ENCODE assay signal across 25 mouse cellular contexts in genomic region chr12:72519352-72519751, GRCm38 (mm10). TPM values are rescaled to one million over a fixed set of nuclear protein-coding genes. Genes with fewer than 3 reads are reported as not detected.
DNase-seq lines count a peak whose midpoint lies in the region; ATAC-seq and TF ChIP-seq lines count a peak whose summit lies in the region.
"Had no signal": no experiment of that assay in that cellular context is flagged by ENCODE, and none has a peak within 500 bp of the region (broad histone marks: within the 10 kb centered on the region; RNA-seq: fewer than 3 reads in every experiment).

No protein-coding gene starts in this region.

- no peaks in the 10 kb centered on the region for H3K79me2 ChIP-seq in heart, adult 2 months (replicated peaks; ENCODE audit: control insufficient read depth, insufficient read depth, low read length)

- H3K27ac ChIP-seq in heart, embryonic 11.5 days (ENCODE audit: low read depth, low read length), result no peak overlapping the region
- H3K27ac ChIP-seq in heart, adult 2 months, result no peak overlapping the region
- no peak overlapping the region for H3K27ac ChIP-seq in midbrain, embryonic 13.5 days
- no peak overlapping the region for H3K27ac ChIP-seq in midbrain, embryonic 15.5 days
- 0 out of 2 replicates have a peak overlapping the region, but pooled peaks have one; percentile 39 for H3K27ac ChIP-seq in forebrain, embryonic 14.5 days (ENCODE audit: low read depth, low read length)
- H3K27ac ChIP-seq: gastrocnemius, adult 2 months; heart, embryonic 13.5 days; liver, embryonic 12.5 days; midbrain, embryonic 12.5 days; neural tube, embryonic 12.5 days had no signal

- no peaks in the 10 kb centered on the region for H3K36me3 ChIP-seq in heart, embryonic 11.5 days (ENCODE audit: control insufficient read depth, insufficient read depth, low read length)
- H3K36me3 ChIP-seq in heart, adult 2 months (ENCODE audit: control insufficient read depth, insufficient read depth, low read length), result no peaks in the 10 kb centered on the region
- H3K36me3 ChIP-seq in midbrain, embryonic 13.5 days, result no peaks in the 10 kb centered on the region
- no peaks in the 10 kb centered on the region for H3K36me3 ChIP-seq in midbrain, embryonic 15.5 days (replicated peaks)
- H3K36me3 ChIP-seq in forebrain, embryonic 14.5 days (ENCODE audit: control insufficient read depth, insufficient read depth, low read length), result no peaks in the 10 kb centered on the region
- H3K36me3 ChIP-seq: heart, embryonic 13.5 days; liver, embryonic 12.5 days; midbrain, embryonic 12.5 days; neural tube, embryonic 12.5 days had no signal

- no peak for TF ChIP-seq EP300 in heart, adult 2 months (IDR thresholded peaks at IDR 0.05; ENCODE audit: insufficient read depth, low read depth, low read length)

- no peak overlapping the region for H3K4me2 ChIP-seq in heart, embryonic 11.5 days
- no peak overlapping the region for H3K4me2 ChIP-seq in midbrain, embryonic 13.5 days (replicated peaks)
- no peak overlapping the region for H3K4me2 ChIP-seq in midbrain, embryonic 15.5 days
- no peak overlapping the region for H3K4me2 ChIP-seq in forebrain, embryonic 14.5 days (ENCODE audit: low read length)
- H3K4me2 ChIP-seq: heart, embryonic 13.5 days; liver, embryonic 12.5 days; midbrain, embryonic 12.5 days; neural tube, embryonic 12.5 days had no signal

- H3K27me3 ChIP-seq in heart, embryonic 11.5 days (ENCODE audit: control insufficient read depth, insufficient read depth, low read length), result no peaks in the 10 kb centered on the region
- no peaks in the 10 kb centered on the region for H3K27me3 ChIP-seq in heart, adult 2 months (ENCODE audit: control insufficient read depth, insufficient read depth, low read length)
- no peaks in the 10 kb centered on the region for H3K27me3 ChIP-seq in midbrain, embryonic 13.5 days
- no peaks in the 10 kb centered on the region for H3K27me3 ChIP-seq in midbrain, embryonic 15.5 days (replicated peaks)
- H3K27me3 ChIP-seq in forebrain, embryonic 14.5 days (replicated peaks; ENCODE audit: control insufficient read depth, insufficient read depth, low read length), result no peaks in the 10 kb centered on the region
- H3K27me3 ChIP-seq: heart, embryonic 13.5 days; liver, embryonic 12.5 days; midbrain, embryonic 12.5 days; neural tube, embryonic 12.5 days had no signal

- ATAC-seq in heart, embryonic 11.5 days (replicated peaks; ENCODE audit: insufficient number of reproducible peaks, low FRiP score, low TSS enrichment), result no peak
- ATAC-seq in midbrain, embryonic 13.5 days, result 0 out of 2 replicates have a peak, but pooled peaks have one; percentile 40
- no peak for ATAC-seq in midbrain, embryonic 15.5 days (replicated peaks)
- ATAC-seq in forebrain, embryonic 14.5 days, result peak; percentile 69
- ATAC-seq: inflammation-experienced regulatory T-cells, adult 6 months; liver, embryonic 12.5 days; liver, postnatal 0 days had no signal

- no peak for TF ChIP-seq POLR2A in heart, adult 2 months (IDR thresholded peaks at IDR 0.05; ENCODE audit: insufficient read depth, low read depth, low read length)

- DNase-seq in heart, adult 2 months, result no peak
- peak; percentile 56 for DNase-seq in forebrain, embryonic 14.5 days (ENCODE audit: low spot score)
- peak; percentile 29 for DNase-seq in retina, postnatal 1 day
- no peak for DNase-seq in gastrocnemius, postnatal 10 days
- DNase-seq: adrenal gland, adult 8-10 months; B cell, adult 2 months; cerebellum, adult 11 months; cerebellum, adult 9-10 months; cerebellum, postnatal 36 days; gastrocnemius, adult 2 months; heart, postnatal 10 days; kidney, adult 11 months; kidney, postnatal 25 days; liver, postnatal 0 days; lung, postnatal 36 days; thymus, postnatal 4 days had no signal

- no peak for TF ChIP-seq CTCF in heart, adult 2 months (IDR thresholded peaks at IDR 0.05)

- no peaks in the 10 kb centered on the region for H3K9me3 ChIP-seq in heart, embryonic 11.5 days (replicated peaks; ENCODE audit: control insufficient read depth, low read length)
- no peaks in the 10 kb centered on the region for H3K9me3 ChIP-seq in midbrain, embryonic 13.5 days
- H3K9me3 ChIP-seq in midbrain, embryonic 15.5 days, result no peaks in the 10 kb centered on the region
- H3K9me3 ChIP-seq in forebrain, embryonic 14.5 days (replicated peaks; ENCODE audit: control insufficient read depth, low read length), result no peaks in the 10 kb centered on the region
- H3K9me3 ChIP-seq: heart, embryonic 13.5 days; liver, embryonic 12.5 days; midbrain, embryonic 12.5 days; neural tube, embryonic 12.5 days had no signal

- no peaks in the 10 kb centered on the region for H3K4me1 ChIP-seq in heart, embryonic 11.5 days (ENCODE audit: control insufficient read depth, insufficient read depth, low read length)
- H3K4me1 ChIP-seq in heart, adult 2 months (ENCODE audit: control insufficient read depth, insufficient read depth, low read length), result no peaks in the 10 kb centered on the region
- 0 out of 2 replicates have a peak, but pooled peaks cover 4% of the 10 kb centered on the region for H3K4me1 ChIP-seq in midbrain, embryonic 13.5 days (replicated peaks)
- peaks cover 4% of the 10 kb centered on the region; the same call in 1 of the 2 replicates for H3K4me1 ChIP-seq in midbrain, embryonic 15.5 days
- H3K4me1 ChIP-seq in forebrain, embryonic 14.5 days (ENCODE audit: control insufficient read depth, insufficient read depth, low read length), result peaks cover 5% of the 10 kb centered on the region; the same call in 1 of the 2 replicates
- H3K4me1 ChIP-seq: heart, embryonic 13.5 days; neural tube, embryonic 12.5 days had no signal

- intact Hi-C loops in heart, adult 2 months (cut with DNase I), result loop anchor here (5.0 to 10.0 kb wide), 2 partner anchors 173 to 325 kb away; no protein-coding TSS in a partner anchor

- 0 out of 2 replicates have a peak overlapping the region, but pooled peaks have one; percentile 10 for H3K9ac ChIP-seq in heart, embryonic 11.5 days (ENCODE audit: low read depth, low read length)
- no peak overlapping the region for H3K9ac ChIP-seq in heart, adult 2 months (ENCODE audit: low read depth, low read length)
- no peak overlapping the region for H3K9ac ChIP-seq in midbrain, embryonic 13.5 days (replicated peaks)
- H3K9ac ChIP-seq in midbrain, embryonic 15.5 days, result no peak overlapping the region
- no peak overlapping the region for H3K9ac ChIP-seq in forebrain, embryonic 14.5 days (ENCODE audit: low read length)
- H3K9ac ChIP-seq: heart, embryonic 13.5 days; liver, embryonic 12.5 days; liver, postnatal 0 days; midbrain, embryonic 12.5 days; neural tube, embryonic 12.5 days had no signal

- H3K4me3 ChIP-seq in heart, embryonic 11.5 days (ENCODE audit: low read depth, low read length), result no peak overlapping the region
- H3K4me3 ChIP-seq in heart, adult 2 months, result no peak overlapping the region
- H3K4me3 ChIP-seq in midbrain, embryonic 13.5 days (replicated peaks), result no peak overlapping the region
- H3K4me3 ChIP-seq in midbrain, embryonic 15.5 days, result no peak overlapping the region
- no peak overlapping the region for H3K4me3 ChIP-seq in forebrain, embryonic 14.5 days (ENCODE audit: low read depth, low read length)
- H3K4me3 ChIP-seq: gastrocnemius, adult 2 months; heart, embryonic 13.5 days; liver, embryonic 12.5 days; midbrain, embryonic 12.5 days; myocyte; neural tube, embryonic 12.5 days had no signal

- 72% methylated on average over 9 of the region's 9 CpGs for WGBS in heart, embryonic 11.5 days (ENCODE audit: insufficient replicate concordance)
- 78% methylated on average over 9 of the region's 9 CpGs for WGBS in heart, adult 2 months
- 44% methylated on average over 9 of the region's 9 CpGs for WGBS in midbrain, embryonic 13.5 days
- WGBS in midbrain, embryonic 15.5 days, result 35% methylated on average over 9 of the region's 9 CpGs
- WGBS in forebrain, embryonic 14.5 days, result 11% methylated on average over 9 of the region's 9 CpGs

RNA-seq across cellular contexts. Expression of gene Pcnx4, which starts 16.8 kb away (rescaled TPM):
- 7.9 and 8.1 TPM in 2 replicates for polyA plus RNA-seq in heart, embryonic 11.5 days (2014; fragmentation: Nextera tagmentation; extraction: Ambion mirVana)
- 1 to 10 TPM; 3.4 to 3.6 TPM for total RNA-seq in heart, adult 2 months (2021)
- 2.4 and 4.2 TPM in 2 replicates for polyA plus RNA-seq in heart, adult 2 months (2012; rRNA removed)
- polyA plus RNA-seq in midbrain, embryonic 13.5 days (2015; fragmentation: Nextera tagmentation; extraction: Ambion mirVana), result 18.6 and 19.0 TPM in 2 replicates
- polyA plus RNA-seq in midbrain, embryonic 15.5 days (2015; fragmentation: Nextera tagmentation; extraction: Ambion mirVana), result 25.6 and 26.0 TPM in 2 replicates
- 20.6 and 21.9 TPM in 2 replicates for polyA plus RNA-seq in forebrain, embryonic 14.5 days (2014; fragmentation: Nextera tagmentation; extraction: Ambion mirVana)
- 1 to 10 TPM; 2.8 to 3.9 TPM for total RNA-seq in gastrocnemius, postnatal 10 days (2021)

Comparison
In these comparisons a context has a peak if more than half of its experiments do, and no peak if none do; other contexts are left out.
1. ATAC-seq: peak in midbrain, embryonic 13.5 days (single experiment) and forebrain, embryonic 14.5 days (single experiment); none in heart, embryonic 11.5 days (single experiment) and midbrain, embryonic 15.5 days (single experiment).
2. DNase-seq: peak in forebrain, embryonic 14.5 days (single experiment) and retina, postnatal 1 day (single experiment); none in heart, adult 2 months (0 of 2) and gastrocnemius, postnatal 10 days (single experiment).